Mouse (Mus musculus): ENCODE measurements around the gene Gm20532. TPM values are rescaled to one million over a fixed set of nuclear protein-coding genes. Genes with fewer than 3 reads are reported as not detected.

The Gm20532 gene
- not detected in 2 replicates for polyA plus RNA-seq (2012; rRNA removed)

DNA sequence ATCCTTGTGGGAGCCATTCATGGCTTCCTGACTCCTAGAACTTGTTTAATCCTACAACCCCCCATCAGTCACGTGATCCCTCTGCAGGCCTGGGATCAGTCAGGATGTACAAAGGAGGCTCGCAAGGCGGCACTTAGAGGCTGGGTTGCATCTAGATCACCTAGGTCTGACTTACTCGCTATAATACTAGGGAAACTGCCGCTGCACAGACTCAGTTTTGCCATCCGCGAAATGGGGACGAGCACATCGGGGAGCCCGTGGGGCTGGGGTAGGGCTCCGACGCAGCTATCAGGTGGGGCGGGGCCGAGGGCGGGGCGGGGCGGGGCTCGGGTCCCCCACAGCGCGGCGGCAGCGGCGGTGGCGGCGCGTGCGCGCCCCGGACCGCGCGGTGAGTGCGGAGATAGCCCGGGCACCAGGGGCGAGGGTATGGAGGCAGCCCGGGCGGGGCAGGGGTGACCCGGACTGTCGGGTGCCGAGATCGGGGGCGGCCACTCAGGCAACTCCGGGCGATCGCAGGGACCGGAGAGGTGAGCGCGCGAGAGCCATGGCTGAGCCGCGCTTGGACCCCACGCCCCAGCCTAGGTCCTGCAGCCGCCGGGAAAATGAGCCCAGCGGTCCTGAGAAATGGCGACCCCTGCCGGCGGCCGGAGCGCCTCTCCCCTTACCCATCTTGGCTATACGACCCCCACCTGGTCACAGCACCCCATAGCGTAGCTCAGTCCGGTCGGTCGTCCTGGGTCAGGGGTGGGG is at the start of gene Gm20532:
Gene Gm20532, plus strand, starts transcription at position 346 of the 750 bp plus-strand sequence.
- DNase-seq, result peak; percentile 68
- Histone ChIP-seq H3K27me3 (ENCODE audit: control insufficient read depth, insufficient read depth, low read length) (no peaks in the 10 kb centered on the region), H3K36me3 (ENCODE audit: control insufficient read depth, insufficient read depth, low read length) (no peaks in the 10 kb centered on the region), H3K4me1 (replicated peaks; ENCODE audit: control insufficient read depth, insufficient read depth, low read length) (peaks cover 9% of the 10 kb centered on the region), H3K4me3 (ENCODE audit: control insufficient read depth, insufficient read depth, low read length) (peak within 1 kb of the TSS; percentile 49), H3K27ac (ENCODE audit: control insufficient read depth, insufficient read depth, low read length) (no peak within 1 kb of the TSS)
- TF ChIP-seq CTCF (IDR thresholded peaks at IDR 0.05; ENCODE audit: borderline replicate concordance, control insufficient read depth, extremely low read depth, insufficient read depth, low read length, poor library complexity) (0 out of 2 replicates have a peak, but pooled peaks have one; percentile 29), POLR2A (IDR thresholded peaks at IDR 0.05; ENCODE audit: control insufficient read depth, extremely low read depth, insufficient read depth, low read length, poor library complexity) (no peak)
- whole genome bisulfite sequencing, result 3% methylated on average over 57 of the region's 65 CpGs

DNA sequence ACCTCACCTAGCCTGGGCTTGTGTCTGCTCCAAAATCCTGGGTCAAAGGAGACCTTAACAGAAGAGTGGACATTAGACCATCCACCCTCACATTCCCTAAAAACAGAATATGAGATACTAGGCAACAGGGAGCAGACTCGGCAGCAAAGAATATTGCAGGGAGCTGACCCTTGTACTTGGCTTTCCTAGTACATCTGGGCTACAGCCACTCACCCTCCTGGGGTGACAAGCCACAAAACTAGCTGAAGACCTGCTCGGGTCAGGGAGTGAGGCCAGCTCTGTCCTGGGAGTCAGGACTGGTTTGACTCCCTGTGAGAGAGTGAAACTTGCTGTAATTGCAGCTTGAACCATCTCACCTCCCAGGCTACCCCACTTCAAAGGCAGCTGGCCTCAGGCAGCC is 46.9 kb upstream of the Gm20532 start:
- 72% methylated on average over 2 of the region's 2 CpGs for WGBS
- no peak overlapping the region for H3K4me3 ChIP-seq (ENCODE audit: control insufficient read depth, insufficient read depth, low read length)
- no peaks in the 10 kb centered on the region for H3K27me3 ChIP-seq (ENCODE audit: control insufficient read depth, insufficient read depth, low read length)
- DNase-seq, result no peak
- TF ChIP-seq POLR2A (IDR thresholded peaks at IDR 0.05; ENCODE audit: control insufficient read depth, extremely low read depth, insufficient read depth, low read length, poor library complexity), result no peak
- TF ChIP-seq CTCF (IDR thresholded peaks at IDR 0.05; ENCODE audit: borderline replicate concordance, control insufficient read depth, extremely low read depth, insufficient read depth, low read length, poor library complexity), result no peak
- H3K36me3 ChIP-seq (ENCODE audit: control insufficient read depth, insufficient read depth, low read length), result no peaks in the 10 kb centered on the region
- H3K27ac ChIP-seq (ENCODE audit: control insufficient read depth, insufficient read depth, low read length), result no peak overlapping the region
- H3K4me1 ChIP-seq (replicated peaks; ENCODE audit: control insufficient read depth, insufficient read depth, low read length), result peaks cover 22% of the 10 kb centered on the region

DNA sequence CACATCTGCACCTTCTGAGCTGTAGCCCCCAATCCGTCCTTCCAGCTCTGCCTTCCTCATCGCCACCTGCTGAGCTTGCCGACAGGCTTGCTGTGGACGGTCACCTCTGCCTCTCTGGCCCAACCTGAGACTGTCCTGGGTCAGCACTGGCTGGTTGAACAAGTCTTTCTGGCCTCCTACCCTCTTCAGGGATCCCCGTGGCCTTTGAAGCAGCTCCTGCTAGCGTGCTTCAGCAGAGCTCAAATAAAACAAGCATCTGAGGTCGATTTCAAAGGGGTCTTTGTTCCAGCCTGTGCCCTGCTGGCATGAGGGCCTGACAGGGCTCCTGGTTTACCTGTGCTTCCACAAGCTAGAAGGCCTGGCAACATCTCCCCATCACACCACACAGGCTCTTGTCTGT is 45.7 kb upstream of the Gm20532 start:
- Histone ChIP-seq H3K4me1 (replicated peaks; ENCODE audit: control insufficient read depth, insufficient read depth, low read length) (peaks cover 22% of the 10 kb centered on the region), H3K27me3 (ENCODE audit: control insufficient read depth, insufficient read depth, low read length) (no peaks in the 10 kb centered on the region), H3K27ac (ENCODE audit: control insufficient read depth, insufficient read depth, low read length) (no peak overlapping the region), H3K4me3 (ENCODE audit: control insufficient read depth, insufficient read depth, low read length) (no peak overlapping the region), H3K36me3 (ENCODE audit: control insufficient read depth, insufficient read depth, low read length) (no peaks in the 10 kb centered on the region)
- no peak for TF ChIP-seq POLR2A (IDR thresholded peaks at IDR 0.05; ENCODE audit: control insufficient read depth, extremely low read depth, insufficient read depth, low read length, poor library complexity)
- no peak for TF ChIP-seq CTCF (IDR thresholded peaks at IDR 0.05; ENCODE audit: borderline replicate concordance, control insufficient read depth, extremely low read depth, insufficient read depth, low read length, poor library complexity)
- no peak for DNase-seq
- WGBS, result 47% methylated on average over 7 of the region's 7 CpGs

DNA sequence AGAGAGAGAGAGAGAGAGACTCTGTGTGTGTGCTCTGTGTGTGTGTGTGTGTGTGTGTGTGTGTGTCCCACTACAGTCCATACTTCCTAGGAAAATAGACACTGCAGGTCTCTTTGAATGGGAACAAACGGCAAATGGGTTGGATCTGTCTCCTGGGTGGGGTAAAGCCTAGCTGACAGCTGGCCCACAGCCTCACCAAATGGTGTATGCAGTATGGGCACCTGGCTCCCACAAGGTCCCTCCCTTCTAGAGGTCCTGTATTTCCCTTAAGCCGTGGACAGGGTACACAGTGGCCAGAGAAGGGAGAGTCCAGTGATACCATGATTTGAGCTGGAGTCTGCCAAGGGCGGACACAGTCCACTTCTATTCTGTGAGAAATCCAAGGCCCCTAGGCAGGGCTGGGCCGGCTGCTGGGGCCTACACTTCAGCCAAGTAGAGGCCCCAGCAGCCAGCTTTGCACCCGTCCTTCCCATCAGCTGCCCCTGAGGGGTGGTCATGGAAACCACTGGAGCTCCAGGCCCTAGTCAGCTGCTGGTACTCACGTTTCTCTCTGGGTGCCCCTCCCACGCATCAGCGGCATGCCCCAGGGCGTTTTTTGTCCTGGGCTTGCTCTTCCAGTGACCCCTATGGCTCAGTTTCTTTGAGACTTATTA is 45.1 kb upstream of the Gm20532 start:
- Histone ChIP-seq H3K27ac (ENCODE audit: control insufficient read depth, insufficient read depth, low read length) (no peak overlapping the region), H3K4me1 (replicated peaks; ENCODE audit: control insufficient read depth, insufficient read depth, low read length) (peaks cover 19% of the 10 kb centered on the region), H3K4me3 (ENCODE audit: control insufficient read depth, insufficient read depth, low read length) (no peak overlapping the region), H3K27me3 (ENCODE audit: control insufficient read depth, insufficient read depth, low read length) (no peaks in the 10 kb centered on the region), H3K36me3 (ENCODE audit: control insufficient read depth, insufficient read depth, low read length) (no peaks in the 10 kb centered on the region)
- no peak for DNase-seq
- TF ChIP-seq CTCF (IDR thresholded peaks at IDR 0.05; ENCODE audit: borderline replicate concordance, control insufficient read depth, extremely low read depth, insufficient read depth, low read length, poor library complexity) (no peak), POLR2A (IDR thresholded peaks at IDR 0.05; ENCODE audit: control insufficient read depth, extremely low read depth, insufficient read depth, low read length, poor library complexity) (no peak)
- WGBS, result 84% methylated on average over 9 of the region's 9 CpGs

DNA sequence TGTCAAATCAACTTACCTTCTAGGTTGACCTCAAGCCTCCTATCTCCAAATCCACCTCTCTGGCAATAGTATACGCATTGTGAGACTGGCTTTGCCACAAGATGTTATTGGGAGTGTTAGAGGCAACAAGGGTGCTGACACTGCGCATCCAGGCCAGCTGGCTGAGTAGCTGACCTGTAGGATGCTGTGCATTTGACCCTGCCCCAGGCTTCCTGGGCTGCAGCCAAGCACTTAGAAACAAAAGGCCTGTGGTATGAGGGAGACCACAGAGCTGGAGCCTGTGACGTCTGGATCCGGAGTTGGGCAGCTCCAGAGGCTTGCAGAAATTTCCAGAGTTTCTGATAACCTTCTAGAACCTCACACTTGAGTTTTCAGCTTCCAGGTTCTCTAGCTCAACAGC is 43.3 kb upstream of the Gm20532 start:
- TF ChIP-seq CTCF (IDR thresholded peaks at IDR 0.05; ENCODE audit: borderline replicate concordance, control insufficient read depth, extremely low read depth, insufficient read depth, low read length, poor library complexity), result no peak
- no peaks in the 10 kb centered on the region for H3K36me3 ChIP-seq (ENCODE audit: control insufficient read depth, insufficient read depth, low read length)
- DNase-seq, result no peak
- H3K27me3 ChIP-seq (ENCODE audit: control insufficient read depth, insufficient read depth, low read length), result no peaks in the 10 kb centered on the region
- no peak overlapping the region for H3K4me3 ChIP-seq (ENCODE audit: control insufficient read depth, insufficient read depth, low read length)
- H3K27ac ChIP-seq (ENCODE audit: control insufficient read depth, insufficient read depth, low read length), result no peak overlapping the region
- H3K4me1 ChIP-seq (replicated peaks; ENCODE audit: control insufficient read depth, insufficient read depth, low read length), result peaks cover 36% of the 10 kb centered on the region
- 70% methylated on average over 4 of the region's 4 CpGs for WGBS

DNA sequence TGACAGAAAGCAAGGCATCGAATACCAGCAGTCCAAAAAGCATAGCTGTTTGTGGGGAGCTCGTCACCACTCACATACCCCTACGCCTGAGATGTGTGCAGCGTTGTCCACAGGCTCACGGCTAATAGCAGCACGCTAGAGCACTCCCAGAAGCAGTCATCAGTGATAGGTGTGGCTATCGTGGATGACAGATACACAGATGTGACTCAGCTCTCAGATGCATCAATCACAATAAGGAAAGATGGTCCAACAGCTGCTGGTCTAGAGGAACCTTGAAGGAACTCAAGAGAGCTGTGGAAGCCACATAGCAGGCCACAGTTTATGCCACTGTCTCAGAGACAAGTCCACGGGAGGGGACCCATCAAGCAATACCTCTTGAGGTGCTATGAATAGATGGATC is 42.7 kb upstream of the Gm20532 start:
- no peak for TF ChIP-seq POLR2A (IDR thresholded peaks at IDR 0.05; ENCODE audit: control insufficient read depth, extremely low read depth, insufficient read depth, low read length, poor library complexity)
- DNase-seq, result no peak
- Histone ChIP-seq H3K36me3 (ENCODE audit: control insufficient read depth, insufficient read depth, low read length) (no peaks in the 10 kb centered on the region), H3K4me1 (replicated peaks; ENCODE audit: control insufficient read depth, insufficient read depth, low read length) (peaks cover 42% of the 10 kb centered on the region), H3K27me3 (ENCODE audit: control insufficient read depth, insufficient read depth, low read length) (no peaks in the 10 kb centered on the region), H3K27ac (ENCODE audit: control insufficient read depth, insufficient read depth, low read length) (no peak overlapping the region), H3K4me3 (ENCODE audit: control insufficient read depth, insufficient read depth, low read length) (no peak overlapping the region)
- 83% methylated on average over 8 of the region's 8 CpGs for WGBS

All from thymus, adult 2 months (tissue).